Mouse (Mus musculus): ENCODE results near the gene Krcc1.

DNA sequence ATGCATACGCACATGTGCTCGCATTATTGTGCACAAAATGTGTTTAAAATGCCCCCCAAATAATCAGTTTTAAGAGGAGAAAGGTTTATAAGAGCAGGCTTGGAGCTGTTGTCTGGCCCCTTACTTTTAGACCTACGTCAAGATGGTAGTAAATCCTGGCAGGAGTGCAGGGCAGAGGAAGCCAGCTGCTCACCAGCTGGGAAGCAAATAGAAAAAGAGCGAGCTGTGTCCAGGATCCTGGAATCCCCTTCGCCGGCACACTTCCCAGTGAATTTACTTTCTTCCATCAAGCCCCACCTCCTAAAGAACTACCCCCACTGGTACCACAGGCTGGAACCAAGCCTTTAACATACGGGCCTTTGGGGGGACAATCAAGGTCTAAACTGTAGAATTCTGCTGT, 30.6 kb upstream of the Krcc1 start:
- TF ChIP-seq CTCF (conservative IDR thresholded peaks at IDR 0.05; ENCODE audit: low read length) = no peak
- no peak for TF ChIP-seq NANOG (IDR thresholded peaks at IDR 0.05; ENCODE audit: borderline replicate concordance, low read length)
- no peak for TF ChIP-seq POU5F1 (IDR thresholded peaks at IDR 0.05; ENCODE audit: borderline replicate concordance, low read length)

Data from E14TG2a.4 (cell line).